Mouse (Mus musculus): ENCODE measurements at regions not wholly inside any gene's neighbourhood (a gene's known extent, or its start where the extent isn't known, plus 50 kb on each side); places are given as distances from the start of the nearest gene placed in this dataset.

- DNase-seq (ENCODE audit: extremely low spot score, low read depth, low spot score): no peak
Observed at GRCm38 (mm10) chr10:114857166-114857565, 55.1 kb upstream of the Trhde start.

DNA sequence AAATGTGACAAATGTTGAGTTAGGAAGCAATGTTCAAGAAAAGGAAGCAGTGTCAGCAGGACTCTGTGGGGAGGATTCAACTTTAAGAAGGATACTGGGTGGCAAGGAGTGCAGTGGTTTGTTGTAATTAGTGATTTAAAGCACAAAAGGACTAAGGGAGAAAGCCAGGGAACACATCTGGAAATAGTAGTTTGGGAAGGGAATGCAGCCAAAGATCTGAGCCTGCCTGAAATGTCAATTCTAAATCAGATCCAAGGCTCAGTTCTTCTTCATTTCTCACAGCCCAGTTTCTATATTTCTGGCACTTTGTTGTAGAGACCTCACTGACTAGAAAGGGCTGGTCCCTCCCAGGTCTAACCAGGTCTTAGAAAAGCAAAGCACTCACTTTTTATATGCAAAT, 50.6 kb upstream of the Trhde start:
- no peak for DNase-seq (ENCODE audit: extremely low spot score, low read depth, low spot score)
